In the genomic region with DNA sequence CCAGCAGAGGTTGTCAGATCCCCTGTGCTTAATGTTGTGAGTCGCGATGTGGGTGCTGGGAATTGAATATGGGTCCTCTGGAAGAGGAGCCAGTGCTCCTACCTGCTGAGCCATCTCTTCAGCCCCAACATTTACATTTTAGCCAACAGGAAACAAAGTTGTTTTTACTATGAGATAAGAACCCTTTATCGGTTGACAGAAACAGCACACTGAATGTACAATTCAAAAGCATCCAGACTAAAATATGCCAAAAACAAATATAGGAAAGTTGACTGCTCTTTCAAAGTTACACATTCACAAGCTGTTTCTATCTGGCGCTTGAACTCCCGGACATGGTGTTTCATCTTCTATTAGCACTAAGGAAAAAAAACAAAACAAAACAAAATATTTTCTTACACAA, we compare ENCODE assay signal across 1 mouse cellular context.
A peak's percentile ranks its signal among the peaks of the same experiment; 100 is the strongest.
TF ChIP-seq lines count a peak whose summit lies in the region.

No protein-coding gene starts in this region.

TF ChIP-seq in MEL, 35 proteins besides CTCF, POLR2A, EP300 and RAD21:
- TF ChIP-seq RCOR1 (IDR thresholded peaks at IDR 0.05; ENCODE audit: low read depth, low read length), result no peak
- TF ChIP-seq ZKSCAN1 (IDR thresholded peaks at IDR 0.05; ENCODE audit: low read depth, low read length), result no peak
- TF ChIP-seq ZNF384 (IDR thresholded peaks at IDR 0.05; ENCODE audit: low read depth, low read length), result no peak
- no peak for TF ChIP-seq TAL1 (IDR thresholded peaks at IDR 0.05; ENCODE audit: low read length)
- peak; percentile 30; the same call in 1 of the 2 replicates for TF ChIP-seq SIN3A (IDR thresholded peaks at IDR 0.05; ENCODE audit: low read length)
- no peak for TF ChIP-seq ZMIZ1 (IDR thresholded peaks at IDR 0.05; ENCODE audit: low read depth, low read length)
- TF ChIP-seq HCFC1 (IDR thresholded peaks at IDR 0.05; ENCODE audit: low read depth, low read length), result no peak
- TF ChIP-seq TBP (IDR thresholded peaks at IDR 0.05; ENCODE audit: low read depth, low read length), result no peak
- peak; percentile 71; the same call in 1 of the 2 replicates for TF ChIP-seq CHD1 (IDR thresholded peaks at IDR 0.05; ENCODE audit: low read depth, low read length)
- TF ChIP-seq GATA1 (IDR thresholded peaks at IDR 0.05; ENCODE audit: low read depth, low read length), result peak; percentile 91
- TF ChIP-seq TCF12 (IDR thresholded peaks at IDR 0.05; ENCODE audit: low read depth, low read length), result peak; percentile 63; the same call in 1 of the 2 replicates
- peak; percentile 60 for TF ChIP-seq ETS1 (IDR thresholded peaks at IDR 0.05; ENCODE audit: low read depth, low read length)
- no peak for TF ChIP-seq SMC3 (IDR thresholded peaks at IDR 0.05; ENCODE audit: low read depth, low read length)
- TF ChIP-seq MAX (IDR thresholded peaks at IDR 0.05; ENCODE audit: low read length), result no peak
- no peak for TF ChIP-seq MAZ (IDR thresholded peaks at IDR 0.05; ENCODE audit: low read depth, low read length)
- no peak for TF ChIP-seq MYC (IDR thresholded peaks at IDR 0.05; ENCODE audit: low read depth, low read length)
- no peak for TF ChIP-seq CHD2 (IDR thresholded peaks at IDR 0.05; ENCODE audit: low read length)
- no peak for TF ChIP-seq NRF1 (IDR thresholded peaks at IDR 0.05; ENCODE audit: insufficient read depth, low read depth, low read length, poor library complexity, severe bottlenecking)
- TF ChIP-seq USF1 (IDR thresholded peaks at IDR 0.05; ENCODE audit: low read depth, low read length), result no peak
- no peak for TF ChIP-seq UBTF (IDR thresholded peaks at IDR 0.05; ENCODE audit: borderline replicate concordance, insufficient read depth, low read depth, low read length)
- TF ChIP-seq MAFK (IDR thresholded peaks at IDR 0.05; ENCODE audit: borderline replicate concordance, low read depth, low read length), result 0 out of 2 replicates have a peak, but pooled peaks have one; percentile 16
TF ChIP-seq in MEL: peak in this region for 6.
